ENCODE assay signal across 28 mouse cellular contexts in genomic region chr6:124887986-124888385, GRCm38 (mm10). TPM values are rescaled to one million over a fixed set of nuclear protein-coding genes. Genes with fewer than 3 reads are reported as not detected.
A peak's percentile ranks its signal among the peaks of the same experiment; 100 is the strongest.
DNase-seq lines count a peak whose midpoint lies in the region; ATAC-seq and TF ChIP-seq lines count a peak whose summit lies in the region.
"Had no signal": no experiment of that assay in that cellular context is flagged by ENCODE, and none has a peak within 500 bp of the region (broad histone marks: within the 10 kb centered on the region; RNA-seq: fewer than 3 reads in every experiment).

Gene Cd4, minus strand, starts transcription at chr6:124888221.

- no peak within 1 kb of the TSS; the same call in 1 of the 2 replicates for H3K4me2 ChIP-seq in heart, postnatal 0 days (ENCODE audit: low read depth, low read length)
- H3K4me2 ChIP-seq: forebrain, embryonic 13.5 days; heart, embryonic 15.5 days; hindbrain, embryonic 15.5 days; kidney, embryonic 15.5 days; liver, embryonic 15.5 days; lung, embryonic 15.5 days; stomach, embryonic 15.5 days had no signal

- ATAC-seq in heart, postnatal 0 days (ENCODE audit: insufficient read depth, low read depth) = no peak
- ATAC-seq: forebrain, embryonic 13.5 days; intestine, postnatal 0 days; midbrain, embryonic 16.5 days had no signal

- no peak within 1 kb of the TSS; the same call in 1 of the 2 replicates for H3K9ac ChIP-seq in heart, postnatal 0 days (replicated peaks; ENCODE audit: low read depth, low read length)
- H3K9ac ChIP-seq: forebrain, embryonic 13.5 days; heart, embryonic 15.5 days; hindbrain, embryonic 15.5 days; kidney, embryonic 15.5 days; liver, embryonic 15.5 days; lung, embryonic 15.5 days; stomach, embryonic 15.5 days had no signal

- DNase-seq in heart, postnatal 0 days (ENCODE audit: low spot score) = no peak
- no peak for DNase-seq in heart, postnatal 10 days
- peak; percentile 76 for DNase-seq in induced T-regulatory cell, adult 2 months (ENCODE audit: low read depth)
- peak; percentile 60 for DNase-seq in thymus, adult 2 months
- DNase-seq in thymus, postnatal 4 days = peak; percentile 61
- no peak for DNase-seq in frontal cortex, postnatal 25 days (ENCODE audit: low spot score in 2 of 2)
- no peak for DNase-seq in urinary bladder, postnatal 10 days (ENCODE audit: low spot score)
- DNase-seq in gastrocnemius, adult 18-20 months (ENCODE audit: low spot score) = no peak
- DNase-seq: adrenal gland, adult 8-10 months; cerebellum, adult 18-20 months; cerebellum, postnatal 36 days; embryo, embryonic 11 days; liver; lung, postnatal 4 days; retina, postnatal 1 day; right cerebral cortex, postnatal 25 days had no signal

- H3K27me3 ChIP-seq in heart, postnatal 0 days (ENCODE audit: control insufficient read depth, insufficient read depth, low read length) = no peaks in the 10 kb centered on the region
- no peaks in the 10 kb centered on the region for H3K27me3 ChIP-seq in thymus, adult 2 months (ENCODE audit: control insufficient read depth, insufficient read depth, low read length)
- H3K27me3 ChIP-seq: forebrain, embryonic 13.5 days; heart, embryonic 15.5 days; hindbrain, embryonic 15.5 days; kidney, embryonic 15.5 days; liver, embryonic 15.5 days; lung, embryonic 15.5 days; stomach, embryonic 15.5 days had no signal

- no peak within 1 kb of the TSS; the same call in 1 of the 2 replicates for H3K27ac ChIP-seq in heart, postnatal 0 days (ENCODE audit: low read depth)
- H3K27ac ChIP-seq in thymus, adult 2 months (ENCODE audit: control insufficient read depth, insufficient read depth, low read length) = peak within 1 kb of the TSS; percentile 97
- H3K27ac ChIP-seq: forebrain, embryonic 13.5 days; heart, embryonic 15.5 days; hindbrain, embryonic 15.5 days; kidney, embryonic 15.5 days; left cerebral cortex, adult 2 months; limb, embryonic 10.5 days; liver, embryonic 15.5 days; lung, embryonic 15.5 days; stomach, embryonic 15.5 days had no signal

- no peak for TF ChIP-seq POLR2A in thymus, adult 2 months (IDR thresholded peaks at IDR 0.05; ENCODE audit: control insufficient read depth, extremely low read depth, insufficient read depth, low read length, poor library complexity)

- no peak for TF ChIP-seq EP300 in heart, postnatal 0 days (IDR thresholded peaks at IDR 0.05; ENCODE audit: low read depth)

- no peaks in the 10 kb centered on the region for H3K36me3 ChIP-seq in heart, postnatal 0 days (replicated peaks; ENCODE audit: control insufficient read depth, insufficient read depth, low read length)
- peaks cover 13% of the 10 kb centered on the region; the same call in 1 of the 2 replicates for H3K36me3 ChIP-seq in thymus, adult 2 months (ENCODE audit: control insufficient read depth, insufficient read depth, low read length)
- H3K36me3 ChIP-seq: heart, embryonic 15.5 days; hindbrain, embryonic 15.5 days; kidney, embryonic 15.5 days; limb, embryonic 10.5 days; liver, embryonic 15.5 days; lung, embryonic 15.5 days; stomach, embryonic 15.5 days had no signal

- H3K4me1 ChIP-seq in heart, postnatal 0 days (ENCODE audit: control insufficient read depth, insufficient read depth) = peaks cover 4% of the 10 kb centered on the region; the same call in 1 of the 2 replicates
- peaks cover 52% of the 10 kb centered on the region for H3K4me1 ChIP-seq in thymus, adult 2 months (replicated peaks; ENCODE audit: control insufficient read depth, insufficient read depth, low read length)
- H3K4me1 ChIP-seq: forebrain, embryonic 13.5 days; hindbrain, embryonic 15.5 days; kidney, embryonic 15.5 days; liver, embryonic 15.5 days; lung, embryonic 15.5 days; stomach, embryonic 15.5 days had no signal

- intact Hi-C loops in heart, postnatal 10 days (cut with DNase I) = no loop called here

- no peak for TF ChIP-seq CTCF in heart, postnatal 0 days (IDR thresholded peaks at IDR 0.05; ENCODE audit: low read depth)
- TF ChIP-seq CTCF in thymus, adult 2 months (IDR thresholded peaks at IDR 0.05; ENCODE audit: borderline replicate concordance, control insufficient read depth, extremely low read depth, insufficient read depth, low read length, poor library complexity) = no peak

- no peaks in the 10 kb centered on the region; the same call in 1 of the 2 replicates for H3K9me3 ChIP-seq in heart, postnatal 0 days (replicated peaks; ENCODE audit: control insufficient read depth, low read length)
- H3K9me3 ChIP-seq: heart, embryonic 15.5 days; hindbrain, embryonic 15.5 days; kidney, embryonic 15.5 days; limb, embryonic 10.5 days; liver, embryonic 15.5 days; lung, embryonic 15.5 days; stomach, embryonic 15.5 days had no signal

- 78% methylated on average over 9 of the region's 9 CpGs for WGBS in heart, postnatal 0 days
- WGBS in thymus, adult 2 months = 26% methylated on average over 9 of the region's 9 CpGs

- H3K4me3 ChIP-seq in heart, postnatal 0 days (ENCODE audit: low read depth, low read length) = peak within 1 kb of the TSS; percentile 17; the same call in 1 of the 2 replicates
- peak within 1 kb of the TSS; percentile 89 for H3K4me3 ChIP-seq in thymus, adult 2 months (ENCODE audit: control insufficient read depth, insufficient read depth, low read length)
- H3K4me3 ChIP-seq: forebrain, embryonic 13.5 days; heart, embryonic 15.5 days; hindbrain, embryonic 15.5 days; kidney, embryonic 15.5 days; left cerebral cortex, adult 2 months; limb, embryonic 10.5 days; liver, embryonic 15.5 days; lung, embryonic 15.5 days; stomach, embryonic 15.5 days had no signal

RNA-seq across cellular contexts. Expression of gene Cd4, which starts in this region (rescaled TPM):
- 4.5 TPM in 1 of 2 replicates, not detected in the other for total RNA-seq in heart, postnatal 0 days (2014; rRNA removed; ENCODE audit: low replicate concordance)
- polyA plus RNA-seq in heart, postnatal 0 days (2015; fragmentation: Nextera tagmentation; extraction: Ambion mirVana) = 0.04 and 0.10 TPM in 2 replicates
- 1 to 10 TPM; 1.2 to 2.1 TPM for total RNA-seq in heart, postnatal 10 days (2021)
- polyA plus RNA-seq in thymus, adult 2 months (2012; rRNA removed) = 549 and 565 TPM in 2 replicates
- under 1 TPM; 0.38 to 0.41 TPM for total RNA-seq in gastrocnemius, adult 18-20 months (2021)
- polyA plus RNA-seq: limb, embryonic 10.5 days; neural tube, embryonic 11.5 days had no signal

Comparison
In these comparisons a context has a peak if more than half of its experiments do, and no peak if none do; other contexts are left out.
1. RNA of gene Cd4 (polyA plus RNA-seq): 549 to 565 TPM in thymus, adult 2 months; 0.04 to 0.10 TPM in heart, postnatal 0 days; every median in the first group is over 100 times any median in the second.
2. DNase-seq: peak in induced T-regulatory cell, adult 2 months (single experiment), thymus, adult 2 months (single experiment) and thymus, postnatal 4 days (single experiment); none in heart, postnatal 0 days (single experiment), heart, postnatal 10 days (0 of 2), frontal cortex, postnatal 25 days (0 of 2), urinary bladder, postnatal 10 days (single experiment) and gastrocnemius, adult 18-20 months (single experiment).